Mouse (Mus musculus) E14TG2a.4 (cell line): ENCODE measurements at regions not wholly inside any gene's neighbourhood (a gene's known extent, or its start where the extent isn't known, plus 50 kb on each side); places are given as distances from the start of the nearest gene placed in this dataset.

Experiments
- CTCF ChIP-seq: conservative IDR thresholded peaks from 2 replicates; pipeline ENCODE4 v1.5.1; 2014; ENCODE audit warnings: low read length
- NANOG ChIP-seq: IDR thresholded peaks from 2 replicates; pipeline ENCODE4 v1.6.1; 2014; ENCODE audit warnings: borderline replicate concordance, low read length, mixed read lengths
- POU5F1 ChIP-seq: IDR thresholded peaks from 2 replicates; pipeline ENCODE4 v1.6.1; 2014; ENCODE audit warnings: low read length, borderline replicate concordance

DNA sequence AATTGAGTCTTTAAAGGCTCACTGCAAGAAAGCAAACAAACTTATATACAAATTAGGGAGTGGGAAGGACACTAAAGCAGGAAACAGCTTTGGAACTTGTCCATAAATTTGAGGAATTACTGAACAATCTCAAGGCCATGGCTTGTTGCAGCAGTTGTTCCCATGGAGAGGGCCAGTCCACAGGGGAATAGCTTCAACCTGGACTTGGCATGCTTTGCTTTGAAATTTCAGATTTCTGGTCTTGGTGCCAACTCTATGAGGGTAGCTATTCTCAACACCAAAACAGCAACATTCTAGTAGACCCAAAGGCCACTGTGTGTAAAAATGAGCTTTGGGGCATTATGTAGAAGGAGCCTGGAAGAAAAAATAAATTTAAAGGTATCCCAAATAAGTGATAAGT is 442.0 kb downstream of the Nr2f2 start:
- TF ChIP-seq CTCF (no peak), NANOG (no peak), POU5F1 (no peak)
